Mouse (Mus musculus) forebrain, embryonic 16.5 days (tissue): ENCODE measurements around the gene C5ar2. TPM values are rescaled to one million over a fixed set of nuclear protein-coding genes. Genes with fewer than 3 reads are reported as not detected.

ENCODE experiments used
- ATAC-seq: fragments of 200-750 bp; cut with Nextera tagmentation; 2 replicates; pipeline ENCODE4 v1.8.0; 2017; ENCODE audit warnings: mild to moderate bottlenecking, moderate library complexity
- H3K27ac ChIP-seq: fragments of 300-500 bp; sonication (generic); 2 replicates; pipeline ENCODE4 v1.5.1; 2014; ENCODE audit warnings: low read length, control low read depth
- H3K27me3 ChIP-seq: fragments of 300-500 bp; sonication (generic); replicated peaks from 2 replicates; pipeline ENCODE4 v1.6.1; 2014; ENCODE audit warnings: low read length; ENCODE audit not compliant: control insufficient read depth, insufficient read depth
- H3K36me3 ChIP-seq: fragments of 300-500 bp; sonication (generic); 2 replicates; pipeline ENCODE4 v1.6.1; 2014; ENCODE audit not compliant: control insufficient read depth, insufficient read depth
- H3K4me1 ChIP-seq: fragments of 300-500 bp; sonication (generic); replicated peaks from 2 replicates; pipeline ENCODE4 v1.6.1; 2014; ENCODE audit warnings: low read length; ENCODE audit not compliant: control insufficient read depth, insufficient read depth
- H3K4me2 ChIP-seq: fragments of 300-500 bp; sonication (generic); 2 replicates; pipeline ENCODE4 v1.6.1; 2014; ENCODE audit warnings: mild to moderate bottlenecking, low read length, control low read depth
- H3K4me3 ChIP-seq: fragments of 300-500 bp; sonication (generic); replicated peaks from 2 replicates; pipeline ENCODE4 v1.5.1; 2014; ENCODE audit warnings: mild to moderate bottlenecking, low read length, control low read depth
- H3K9ac ChIP-seq: fragments of 300-500 bp; sonication (generic); replicated peaks from 2 replicates; pipeline ENCODE4 v1.6.1; 2014; ENCODE audit warnings: low read depth, low read length, control low read depth
- H3K9me3 ChIP-seq: fragments of 300-500 bp; sonication (generic); 2 replicates; pipeline ENCODE4 v1.6.1; 2016; ENCODE audit warnings: low read length; ENCODE audit not compliant: control insufficient read depth
- WGBS: fragments of 180-500 bp; shearing (Covaris S2); extraction: QIAGEN DNeasy Blood & Tissue Kit; methylation state at CpG from one replicate; pipeline ENCODE4 v1.1.7; 2014; 5-methylcytosine and 5-hydroxymethylcytosine counted together
- polyA plus RNA-seq: library from polyadenylated mRNA; unstranded; fragments of >200 nt; fragmentation: Nextera tagmentation; extraction: Ambion mirVana; gene quantifications from 2 replicates; pipeline ENCODE4 v1.2.1, GENCODE M21; 2015

The C5ar2 gene
- polyA plus RNA-seq, 1 experiment from 2014 or later = not detected

DNA sequence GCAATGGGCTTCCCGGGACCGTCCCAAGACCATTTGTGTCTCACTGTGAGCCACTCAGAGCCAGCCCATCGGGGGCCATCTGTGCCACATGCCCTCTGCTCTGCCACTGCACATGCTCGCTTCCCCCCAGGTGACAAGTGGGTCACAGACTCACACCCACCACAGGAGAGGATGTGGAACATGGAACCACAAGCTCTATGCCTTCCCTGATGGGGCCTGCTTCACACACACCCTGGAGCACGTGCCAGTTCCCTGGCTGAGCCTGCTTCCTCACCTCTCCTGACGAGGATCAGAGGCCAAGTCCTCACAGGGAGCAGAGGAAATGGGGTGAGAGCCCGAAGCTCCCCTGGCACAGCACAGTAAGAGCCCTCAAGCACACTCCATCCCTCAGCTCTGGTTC, 36.9 kb downstream of the C5ar2 start:
- Histone ChIP-seq H3K4me3 (no peak overlapping the region), H3K9ac (no peak overlapping the region), H3K4me2 (no peak overlapping the region), H3K27me3 (no peaks in the 10 kb centered on the region), H3K36me3 (peaks cover 11% of the 10 kb centered on the region), H3K27ac (no peak overlapping the region), H3K9me3 (no peaks in the 10 kb centered on the region), H3K4me1 (no peaks in the 10 kb centered on the region)
- ATAC-seq = no peak
- 91% methylated on average over 7 of the region's 7 CpGs for WGBS

DNA sequence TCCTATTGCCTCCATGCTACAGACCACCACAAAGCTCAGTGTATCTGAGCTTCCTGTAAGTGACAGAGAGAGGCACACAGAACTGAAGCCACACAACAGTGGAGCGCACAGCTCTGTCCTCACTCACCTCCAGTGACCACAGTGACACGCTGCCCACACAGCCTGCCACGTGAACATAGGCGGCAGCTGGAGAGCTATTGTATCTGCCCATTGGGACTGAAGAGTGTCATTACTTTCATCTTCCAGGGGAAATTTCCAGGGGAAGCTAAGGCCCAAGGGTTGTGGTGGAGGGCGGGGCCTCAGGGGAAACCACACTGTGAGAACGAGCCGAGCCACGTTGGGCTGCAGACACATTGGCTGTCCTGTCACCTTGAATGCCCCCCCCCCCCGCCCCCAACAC, 39.2 kb downstream of the C5ar2 start:
- Histone ChIP-seq H3K4me3 (no peak overlapping the region), H3K36me3 (peaks cover 13% of the 10 kb centered on the region), H3K4me1 (no peaks in the 10 kb centered on the region), H3K9ac (no peak overlapping the region), H3K4me2 (no peak overlapping the region), H3K27ac (no peak overlapping the region), H3K9me3 (no peaks in the 10 kb centered on the region), H3K27me3 (no peaks in the 10 kb centered on the region)
- ATAC-seq = no peak
- 80% methylated on average over 9 of the region's 9 CpGs for WGBS

DNA sequence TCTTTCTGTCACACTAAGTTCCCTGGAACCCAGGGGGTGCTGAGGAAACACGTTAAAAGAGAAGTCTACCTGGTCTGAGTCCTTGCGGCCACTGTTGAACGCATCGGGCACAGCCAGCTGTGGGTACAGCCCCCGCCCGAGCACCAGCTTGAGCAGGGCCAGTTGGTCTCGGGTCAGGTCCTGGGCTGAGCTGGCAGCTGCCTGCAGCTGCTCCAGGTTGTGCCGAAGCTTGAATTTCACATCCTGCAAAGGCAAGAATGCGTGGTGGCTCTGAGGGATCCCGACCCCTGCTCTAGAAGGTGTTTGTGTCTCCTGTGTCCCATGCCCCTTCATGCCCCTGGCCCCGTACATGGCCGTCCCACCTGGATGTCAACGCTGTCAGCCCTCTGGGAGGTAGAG, 40.5 kb downstream of the C5ar2 start:
- ATAC-seq = no peak
- no peak overlapping the region for H3K27ac ChIP-seq
- H3K36me3 ChIP-seq = peaks cover 16% of the 10 kb centered on the region
- H3K4me3 ChIP-seq = no peak overlapping the region
- no peaks in the 10 kb centered on the region for H3K4me1 ChIP-seq
- no peaks in the 10 kb centered on the region for H3K9me3 ChIP-seq
- H3K27me3 ChIP-seq = no peaks in the 10 kb centered on the region
- WGBS = 94% methylated on average over 13 of the region's 13 CpGs
- H3K4me2 ChIP-seq = no peak overlapping the region
- H3K9ac ChIP-seq = no peak overlapping the region

DNA sequence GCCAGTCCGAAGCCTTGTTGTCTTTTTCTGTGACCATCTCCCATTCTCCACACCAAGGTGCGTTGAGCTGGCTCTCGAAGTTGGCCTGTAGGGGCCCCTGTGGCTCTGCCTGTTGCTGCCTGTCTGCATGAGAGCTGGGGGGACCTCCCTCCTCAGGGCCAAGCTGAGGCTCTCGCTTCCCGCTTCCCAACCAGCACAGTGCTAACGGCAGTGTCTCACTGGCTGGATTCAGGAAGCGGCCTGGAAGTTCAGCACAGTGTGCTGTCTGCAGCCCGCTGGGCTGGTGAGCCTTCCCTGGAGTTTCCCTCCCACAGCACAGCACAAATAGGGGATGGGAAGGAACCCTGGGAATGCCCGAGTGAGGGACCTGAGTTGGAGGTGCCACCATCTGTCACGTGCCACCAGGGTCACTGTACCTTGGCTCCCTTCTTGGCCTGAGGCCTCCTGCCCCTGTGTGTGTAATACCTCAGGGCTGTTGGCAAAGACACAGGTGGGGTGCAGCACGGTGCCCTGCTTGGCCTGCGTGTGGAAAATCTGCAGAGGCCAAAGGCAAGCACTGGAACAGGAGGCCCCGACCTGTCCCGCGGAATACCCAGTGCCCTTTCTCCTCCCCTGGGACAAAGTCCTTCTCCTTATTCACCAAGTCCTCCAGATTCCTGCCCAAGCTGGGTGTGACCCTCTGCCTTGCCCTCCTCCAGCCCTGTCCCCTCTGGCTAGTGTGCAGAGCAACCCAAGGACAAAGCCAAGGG, 41.0 kb downstream of the C5ar2 start:
- H3K4me1 ChIP-seq = no peaks in the 10 kb centered on the region
- ATAC-seq = no peak
- no peak overlapping the region for H3K9ac ChIP-seq
- 87% methylated on average over 15 of the region's 15 CpGs for WGBS
- H3K27me3 ChIP-seq = no peaks in the 10 kb centered on the region
- H3K4me2 ChIP-seq = no peak overlapping the region
- no peak overlapping the region for H3K27ac ChIP-seq
- peaks cover 17% of the 10 kb centered on the region for H3K36me3 ChIP-seq
- H3K9me3 ChIP-seq = no peaks in the 10 kb centered on the region
- H3K4me3 ChIP-seq = no peak overlapping the region

DNA sequence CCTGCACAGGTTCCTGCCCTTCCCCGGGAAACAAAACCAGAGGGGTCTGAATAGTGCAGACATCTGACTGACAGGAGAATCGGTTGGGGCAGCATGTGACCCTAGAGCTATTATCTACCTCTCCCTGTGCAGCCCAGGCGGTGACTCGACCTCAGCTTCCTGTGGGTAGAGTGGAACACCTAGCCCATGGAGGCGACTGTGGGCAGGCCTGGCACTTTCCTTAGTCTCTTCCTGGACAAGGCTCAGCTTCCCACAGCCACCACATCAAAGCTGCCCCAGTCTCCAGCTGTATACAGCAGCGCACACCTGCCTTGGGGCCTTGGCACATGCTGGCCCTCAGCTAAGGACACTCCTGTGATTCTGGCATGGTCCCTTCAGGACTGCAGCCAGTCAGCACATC, 42.8 kb downstream of the C5ar2 start:
- 87% methylated on average over 6 of the region's 6 CpGs for WGBS
- no peak for ATAC-seq
- no peaks in the 10 kb centered on the region for H3K4me1 ChIP-seq
- H3K9ac ChIP-seq = no peak overlapping the region
- no peak overlapping the region for H3K4me3 ChIP-seq
- peaks cover 17% of the 10 kb centered on the region for H3K36me3 ChIP-seq
- H3K4me2 ChIP-seq = no peak overlapping the region
- no peaks in the 10 kb centered on the region for H3K27me3 ChIP-seq
- no peaks in the 10 kb centered on the region for H3K9me3 ChIP-seq
- H3K27ac ChIP-seq = no peak overlapping the region

DNA sequence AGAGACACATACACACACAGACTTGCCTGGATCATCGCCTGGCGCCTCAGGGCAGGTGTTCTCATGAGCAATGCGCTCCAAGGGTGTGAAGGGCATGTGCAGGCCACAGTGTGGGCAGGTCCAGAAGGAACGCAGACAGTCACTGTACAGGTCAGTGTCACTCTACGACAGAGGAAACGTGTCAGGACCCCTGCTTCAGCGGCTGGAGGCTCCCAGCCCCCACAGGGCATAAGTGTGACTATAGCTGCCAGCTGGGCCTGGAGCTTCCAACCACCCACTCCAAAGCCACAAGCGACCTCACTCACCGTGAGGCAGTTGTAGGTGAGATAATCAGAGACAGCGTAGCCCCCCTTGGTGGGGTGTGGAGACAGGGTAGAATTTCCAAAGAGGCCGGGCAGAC, 45.4 kb downstream of the C5ar2 start:
- Histone ChIP-seq H3K4me1 (no peaks in the 10 kb centered on the region), H3K27ac (no peak overlapping the region), H3K4me3 (no peak overlapping the region), H3K27me3 (no peaks in the 10 kb centered on the region), H3K4me2 (no peak overlapping the region), H3K9ac (no peak overlapping the region), H3K36me3 (peaks cover 10% of the 10 kb centered on the region), H3K9me3 (no peaks in the 10 kb centered on the region)
- ATAC-seq = no peak
- WGBS = 95% methylated on average over 11 of the region's 11 CpGs

DNA sequence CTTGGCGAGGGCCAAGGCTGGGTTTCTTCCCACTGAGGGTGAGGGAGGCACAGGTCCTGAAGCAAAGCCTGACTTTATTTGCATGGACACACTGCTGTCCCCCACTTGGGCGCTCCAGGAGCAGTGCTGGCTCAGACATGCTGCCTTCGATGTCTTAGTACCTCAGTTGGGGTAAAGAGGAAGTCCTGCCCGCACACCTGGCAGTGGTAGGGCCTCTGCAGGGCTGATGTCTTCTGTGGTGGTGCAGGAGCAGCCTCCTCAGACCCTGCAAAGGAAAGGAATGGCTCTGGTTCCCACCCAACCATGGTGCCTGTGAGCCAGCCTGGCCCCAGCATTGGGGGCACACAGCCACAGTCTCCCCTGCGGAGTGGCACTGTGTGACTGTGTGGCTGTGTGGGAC, 46.8 kb downstream of the C5ar2 start:
- 74% methylated on average over 5 of the region's 5 CpGs for WGBS
- Histone ChIP-seq H3K27me3 (no peaks in the 10 kb centered on the region), H3K27ac (no peak overlapping the region), H3K9ac (no peak overlapping the region), H3K4me2 (no peak overlapping the region), H3K4me3 (no peak overlapping the region), H3K36me3 (peaks cover 10% of the 10 kb centered on the region), H3K9me3 (no peaks in the 10 kb centered on the region), H3K4me1 (no peaks in the 10 kb centered on the region)
- ATAC-seq = no peak

DNA sequence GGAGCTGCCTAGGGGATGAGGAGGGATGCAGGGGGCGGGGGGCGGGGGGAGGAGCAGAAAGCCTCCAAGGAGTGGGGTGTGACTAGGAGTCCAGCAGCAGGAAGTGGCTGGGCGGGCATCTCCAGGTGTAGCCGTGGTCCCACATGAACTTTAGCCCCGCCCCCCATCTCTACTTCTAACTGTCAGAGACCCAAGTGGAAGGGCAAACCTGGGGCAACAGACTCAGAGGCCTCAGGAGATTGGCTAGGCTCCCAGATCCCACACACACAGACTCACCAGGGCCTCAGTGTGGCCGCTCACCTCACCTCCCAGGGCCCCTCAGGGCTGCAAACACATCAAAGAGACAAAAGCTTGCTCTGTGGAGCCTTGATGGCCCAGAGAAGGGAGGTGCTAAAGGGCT, 47.3 kb downstream of the C5ar2 start:
- Histone ChIP-seq H3K4me2 (no peak overlapping the region), H3K27me3 (no peaks in the 10 kb centered on the region), H3K4me3 (no peak overlapping the region), H3K27ac (no peak overlapping the region), H3K36me3 (peaks cover 10% of the 10 kb centered on the region), H3K4me1 (no peaks in the 10 kb centered on the region), H3K9me3 (no peaks in the 10 kb centered on the region), H3K9ac (no peak overlapping the region)
- WGBS = 56% methylated on average over 6 of the region's 6 CpGs
- no peak for ATAC-seq

DNA sequence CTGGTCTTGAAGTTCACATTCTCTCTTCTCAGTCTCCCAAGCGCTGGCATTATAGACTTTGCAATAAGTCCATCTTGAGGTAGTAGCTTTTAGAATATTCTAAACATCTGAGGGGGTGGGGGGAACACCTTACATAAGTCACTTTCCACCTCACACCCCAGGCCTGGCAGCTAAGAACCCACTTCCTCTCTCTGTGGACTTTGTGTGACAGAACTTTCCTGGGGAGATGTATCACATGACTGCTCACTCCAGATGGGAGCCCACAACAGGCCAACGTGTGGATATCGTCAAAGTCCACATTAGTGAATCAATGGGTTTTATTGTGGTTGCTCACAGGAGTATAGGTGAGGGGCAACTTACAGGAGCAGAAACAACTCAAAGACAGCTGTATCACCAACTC, 50.3 kb downstream of the C5ar2 start:
- no peaks in the 10 kb centered on the region for H3K4me1 ChIP-seq
- 54% methylated on average over 3 of the region's 3 CpGs for WGBS
- no peaks in the 10 kb centered on the region for H3K9me3 ChIP-seq
- ATAC-seq = no peak
- H3K9ac ChIP-seq = no peak overlapping the region
- no peak overlapping the region for H3K27ac ChIP-seq
- H3K36me3 ChIP-seq = 0 out of 2 replicates have a peak, but pooled peaks cover 2% of the 10 kb centered on the region
- H3K4me3 ChIP-seq = no peak overlapping the region
- no peak overlapping the region for H3K4me2 ChIP-seq
- peaks cover 4% of the 10 kb centered on the region; the same call in 1 of the 2 replicates for H3K27me3 ChIP-seq

DNA sequence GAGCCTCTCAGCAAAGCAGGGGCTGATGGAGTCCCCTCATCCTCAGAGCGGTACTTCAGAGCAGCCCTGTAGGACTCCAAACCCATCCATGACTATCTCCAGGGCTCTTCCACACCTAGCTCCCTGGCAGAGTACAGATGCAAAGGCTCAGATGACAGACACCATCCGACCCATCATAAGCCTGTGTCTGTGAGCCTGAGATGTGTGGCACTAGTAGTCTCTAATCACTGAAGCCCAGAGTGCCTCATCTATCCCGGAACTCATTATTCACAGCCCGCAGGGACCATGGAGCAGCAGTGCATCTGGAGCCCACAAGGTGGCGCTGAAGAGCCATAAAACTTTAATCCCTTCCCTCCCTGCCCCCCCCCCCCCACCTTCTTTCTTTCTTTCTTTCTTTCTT, 51.6 kb downstream of the C5ar2 start:
- Histone ChIP-seq H3K27me3 (peaks cover 4% of the 10 kb centered on the region; the same call in 1 of the 2 replicates), H3K9ac (0 out of 2 replicates have a peak overlapping the region, but pooled peaks have one; percentile 9), H3K4me3 (no peak overlapping the region), H3K36me3 (no peaks in the 10 kb centered on the region), H3K27ac (no peak overlapping the region), H3K4me1 (no peaks in the 10 kb centered on the region), H3K9me3 (no peaks in the 10 kb centered on the region), H3K4me2 (no peak overlapping the region)
- peak; percentile 66 for ATAC-seq
- WGBS = 17% methylated on average over 5 of the region's 5 CpGs
